Mouse (Mus musculus) heart, postnatal 0 days (tissue): ENCODE results near the gene Kin. TPM values are rescaled to one million over a fixed set of nuclear protein-coding genes. Genes with fewer than 3 reads are reported as not detected.

ENCODE experiments used
- ATAC-seq: fragments of 200-750 bp; cut with Nextera tagmentation; 2 replicates; pipeline ENCODE4 v1.8.0; 2017; ENCODE audit warnings: low read depth, moderate number of reproducible peaks, moderate library complexity; ENCODE audit not compliant: insufficient read depth
- DNase-seq: peaks from one replicate; pipeline ENCODE4 v3.0.0-alpha.2; 2016; ENCODE audit warnings: low spot score
- H3K27ac ChIP-seq: fragments of 300-500 bp; sonication (generic); 2 replicates; pipeline ENCODE4 v1.5.1; 2014; ENCODE audit warnings: low read depth, mild to moderate bottlenecking
- H3K27me3 ChIP-seq: fragments of 300-500 bp; sonication (generic); 2 replicates; pipeline ENCODE4 v1.6.1; 2014; ENCODE audit warnings: low read length, mixed read lengths; ENCODE audit not compliant: control insufficient read depth, insufficient read depth
- H3K36me3 ChIP-seq: fragments of 300-500 bp; sonication (generic); replicated peaks from 2 replicates; pipeline ENCODE4 v1.6.1; 2014; ENCODE audit warnings: low read length, mixed read lengths; ENCODE audit not compliant: control insufficient read depth, insufficient read depth
- H3K4me1 ChIP-seq: fragments of 300-500 bp; sonication (generic); 2 replicates; pipeline ENCODE4 v1.6.1; 2014; ENCODE audit warnings: antibody characterized with exemption; ENCODE audit not compliant: control insufficient read depth, insufficient read depth
- H3K4me2 ChIP-seq: fragments of 300-500 bp; sonication (generic); 2 replicates; pipeline ENCODE4 v1.6.1; 2014; ENCODE audit warnings: low read depth, mild to moderate bottlenecking, low read length, moderate library complexity
- H3K4me3 ChIP-seq: fragments of 300-500 bp; sonication (generic); 2 replicates; pipeline ENCODE4 v1.5.1; 2014; ENCODE audit warnings: low read depth, low read length
- H3K9ac ChIP-seq: fragments of 300-500 bp; sonication (generic); replicated peaks from 2 replicates; pipeline ENCODE4 v1.6.1; 2014; ENCODE audit warnings: low read depth, low read length, mixed read lengths
- H3K9me3 ChIP-seq: fragments of 300-500 bp; sonication (generic); replicated peaks from 2 replicates; pipeline ENCODE4 v1.6.1; 2016; ENCODE audit warnings: low read length; ENCODE audit not compliant: control insufficient read depth
- CTCF ChIP-seq: IDR thresholded peaks from 2 replicates; pipeline ENCODE4 v1.5.1; 2016; ENCODE audit warnings: antibody characterized with exemption, control low read depth, low read depth
- EP300 ChIP-seq: IDR thresholded peaks from 2 replicates; pipeline ENCODE4 v1.6.1; 2016; ENCODE audit warnings: antibody characterized with exemption, low read depth
- WGBS: fragments of 180-500 bp; shearing (Covaris S2); extraction: QIAGEN DNeasy Blood & Tissue Kit; methylation state at CpG from one replicate; pipeline ENCODE4 v1.1.7; 2014; 5-methylcytosine and 5-hydroxymethylcytosine counted together
- polyA plus RNA-seq: library from polyadenylated mRNA; unstranded; fragments of >200 nt; fragmentation: Nextera tagmentation; extraction: Ambion mirVana; gene quantifications from 2 replicates; pipeline ENCODE4 v1.2.1, GENCODE M21; 2015
- total RNA-seq: library from RNA; depleted of rRNA; stranded (reverse); fragments of >200 nt; gene quantifications from 2 replicates; pipeline ENCODE4 v1.2.3, GENCODE M21; 2014; ENCODE audit warnings: low replicate concordance; rRNA removed

The Kin gene
- total RNA-seq = 0.19 and 9.7 TPM in 2 replicates
- polyA plus RNA-seq = 18.9 and 20.7 TPM in 2 replicates

DNA sequence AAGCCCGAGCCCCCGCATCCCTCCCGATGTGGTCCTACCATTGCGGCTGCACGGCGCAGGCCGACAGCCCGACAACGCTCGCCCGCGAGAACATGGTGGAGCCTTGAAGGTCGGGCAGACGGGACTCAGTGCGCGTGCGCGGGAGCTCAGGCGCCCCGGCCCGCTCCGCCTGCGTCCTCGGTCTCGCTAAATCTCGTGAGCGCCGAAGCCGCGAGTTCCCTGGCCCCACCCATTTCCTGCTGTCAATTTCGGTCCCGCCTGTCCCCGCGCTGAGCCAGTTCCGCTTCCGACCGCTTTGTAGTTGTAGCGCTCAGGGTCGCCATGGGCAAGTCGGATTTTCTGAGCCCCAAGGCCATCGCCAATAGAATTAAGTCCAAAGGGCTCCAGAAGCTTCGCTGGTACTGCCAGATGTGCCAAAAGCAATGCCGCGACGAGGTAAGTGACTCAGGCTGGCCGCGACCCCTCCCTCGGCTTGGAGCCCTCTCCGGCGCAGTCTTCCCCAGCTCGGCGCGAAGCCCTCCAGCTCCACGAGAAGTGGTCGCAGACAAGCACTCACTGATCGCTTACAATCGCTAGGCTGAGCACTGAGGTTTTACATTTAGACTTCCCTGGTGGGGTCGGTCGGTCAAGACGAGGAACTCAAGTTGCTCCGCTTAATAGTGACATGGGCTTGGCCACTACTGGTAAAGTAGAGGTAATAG, at the start of gene Kin, which contains the start of gene Atp5c1:
TSS of gene Kin (plus strand) at position 284 of the 701 bp plus-strand sequence.
TSS of gene Atp5c1 (minus strand) at position 201 of the 701 bp plus-strand sequence.
- H3K4me2 ChIP-seq = peak within 1 kb of the TSS; percentile 80
- H3K4me3 ChIP-seq = peak within 1 kb of the TSS; percentile 92
- no peaks in the 10 kb centered on the region; the same call in 1 of the 2 replicates for H3K36me3 ChIP-seq
- DNase-seq (peak; percentile 98), ATAC-seq (peak; percentile 97)
- under 1% methylated on average over 61 of the region's 61 CpGs for WGBS
- TF ChIP-seq CTCF (peak; percentile 32), EP300 (no peak)
- peak within 1 kb of the TSS; percentile 98 for H3K27ac ChIP-seq
- H3K9ac ChIP-seq = peak within 1 kb of the TSS; percentile 99
- no peaks in the 10 kb centered on the region for H3K9me3 ChIP-seq
- no peaks in the 10 kb centered on the region for H3K27me3 ChIP-seq
- H3K4me1 ChIP-seq = peaks cover 20% of the 10 kb centered on the region

DNA sequence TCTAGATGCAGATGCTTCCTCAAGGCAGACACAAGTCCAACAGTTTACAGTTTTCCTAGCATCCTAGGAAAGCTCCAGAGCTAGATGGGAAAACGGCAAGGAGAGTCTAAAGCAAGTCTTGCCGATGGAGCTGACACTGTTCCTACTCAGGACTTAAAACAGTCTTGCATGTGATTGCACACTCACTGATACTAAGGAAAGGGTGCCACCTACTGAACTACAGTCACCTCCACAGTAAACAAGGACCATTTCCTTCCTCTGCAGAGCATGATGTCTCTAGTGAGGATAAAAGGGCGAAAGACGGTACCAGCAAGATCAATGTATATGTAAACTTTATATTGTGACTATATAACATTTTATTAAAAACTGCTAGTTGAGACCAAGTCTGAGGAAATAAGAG, 46.7 kb upstream of the Kin start:
- ATAC-seq = no peak
- Histone ChIP-seq H3K9me3 (no peaks in the 10 kb centered on the region), H3K36me3 (no peaks in the 10 kb centered on the region), H3K4me1 (no peaks in the 10 kb centered on the region), H3K9ac (no peak overlapping the region), H3K27me3 (no peaks in the 10 kb centered on the region), H3K4me3 (no peak overlapping the region), H3K27ac (no peak overlapping the region), H3K4me2 (no peak overlapping the region)
- 37% methylated on average over 4 of the region's 4 CpGs for WGBS
- DNase-seq = no peak
- TF ChIP-seq CTCF (peak; percentile 34; the same call in 1 of the 2 replicates), EP300 (no peak)

DNA sequence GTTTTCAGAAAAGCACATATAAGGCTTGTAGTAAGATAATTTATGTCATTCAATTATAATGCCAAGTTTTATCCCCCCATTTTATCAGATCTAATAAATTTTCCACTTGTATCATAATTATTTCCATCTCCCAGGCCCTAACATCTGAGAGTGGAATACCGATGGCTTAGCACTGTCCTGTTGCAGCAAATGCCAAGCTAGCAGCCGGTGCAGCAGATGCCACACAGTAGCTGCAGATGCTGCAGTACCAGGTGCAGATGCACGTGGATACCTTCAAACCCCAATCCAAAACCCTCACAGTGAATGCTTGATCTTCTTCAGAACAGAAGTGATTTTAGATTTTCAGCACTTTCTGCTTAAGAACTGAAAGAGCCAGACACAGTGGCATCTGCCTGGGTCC, 45.4 kb upstream of the Kin start:
- TF ChIP-seq EP300 (no peak), CTCF (no peak)
- Histone ChIP-seq H3K9ac (no peak overlapping the region), H3K27me3 (no peaks in the 10 kb centered on the region), H3K4me2 (no peak overlapping the region), H3K27ac (no peak overlapping the region), H3K36me3 (peaks cover 8% of the 10 kb centered on the region; the same call in 1 of the 2 replicates), H3K9me3 (no peaks in the 10 kb centered on the region), H3K4me1 (no peaks in the 10 kb centered on the region), H3K4me3 (no peak overlapping the region)
- ATAC-seq (no peak), DNase-seq (no peak)
- 82% methylated on average over 3 of the region's 3 CpGs for WGBS

DNA sequence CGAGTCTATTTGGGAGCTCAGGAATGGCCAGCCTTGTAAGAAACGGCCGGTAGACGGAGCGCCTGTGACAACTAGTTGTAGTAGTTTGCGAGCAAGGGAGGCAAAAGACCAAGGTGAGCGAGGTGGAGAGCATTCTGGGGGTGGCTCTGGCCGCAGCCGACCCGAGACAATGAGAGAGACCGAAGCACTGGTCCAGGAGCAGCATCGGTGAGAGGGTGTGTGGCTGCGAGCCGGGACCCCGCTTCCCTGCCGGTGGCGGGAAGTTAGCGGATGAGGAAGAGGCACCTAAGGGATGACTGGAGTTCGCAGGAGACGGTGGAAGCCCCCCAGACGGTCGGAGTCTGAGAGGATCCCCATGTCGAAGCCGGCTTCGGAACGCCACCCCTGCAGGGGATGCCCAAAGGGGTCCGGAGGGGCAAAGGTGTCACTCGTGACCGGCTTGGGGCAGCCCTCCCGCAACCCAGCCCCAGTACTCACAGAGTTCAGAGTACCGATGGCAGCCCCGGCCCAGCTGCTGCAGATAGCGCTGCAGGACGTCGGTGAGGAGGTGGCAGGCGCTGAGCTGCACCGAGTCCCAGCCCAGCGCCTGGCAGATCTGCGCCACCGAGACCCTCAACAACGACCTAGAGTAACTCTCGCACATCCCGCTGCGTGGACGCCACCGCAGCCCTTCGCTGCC, 32.5 kb upstream of the Kin start:
- H3K9me3 ChIP-seq = no peaks in the 10 kb centered on the region
- H3K4me1 ChIP-seq = peaks cover 8% of the 10 kb centered on the region; the same call in 1 of the 2 replicates
- peak overlapping the region; percentile 93 for H3K4me2 ChIP-seq
- H3K4me3 ChIP-seq = peak overlapping the region; percentile 99
- H3K36me3 ChIP-seq = no peaks in the 10 kb centered on the region
- peak; percentile 45 for ATAC-seq
- H3K27ac ChIP-seq = peak overlapping the region; percentile 55; the same call in 1 of the 2 replicates
- DNase-seq = peak; percentile 16
- peak overlapping the region; percentile 91 for H3K9ac ChIP-seq
- H3K27me3 ChIP-seq = no peaks in the 10 kb centered on the region
- TF ChIP-seq CTCF (no peak), EP300 (no peak)
- WGBS = under 1% methylated on average over 46 of the region's 47 CpGs

DNA sequence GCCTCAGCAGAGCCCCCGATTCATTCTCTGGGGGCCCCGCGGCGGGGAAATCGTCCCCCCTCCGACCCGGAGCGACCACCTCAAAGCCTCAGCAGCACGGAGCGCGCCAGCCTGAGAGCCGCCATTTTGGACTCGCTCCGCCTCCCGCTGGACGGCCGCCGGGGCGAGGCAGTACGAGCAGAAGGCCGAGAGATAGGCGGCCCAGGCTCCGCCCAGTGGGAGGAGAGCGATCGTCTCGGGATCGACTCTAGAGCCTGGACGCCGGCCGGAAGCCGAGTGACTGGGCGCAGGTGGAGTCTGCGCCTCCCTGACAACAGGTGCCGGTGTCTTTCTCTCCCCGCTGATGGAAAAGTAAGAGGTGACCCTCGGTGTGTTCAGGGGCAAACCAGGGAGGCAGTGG, 31.9 kb upstream of the Kin start, which contains the start of gene Taf3:
TSS of gene Taf3 (minus strand) at position 136 of the 400 bp plus-strand sequence.
- Histone ChIP-seq H3K9me3 (no peaks in the 10 kb centered on the region), H3K27ac (peak within 1 kb of the TSS; percentile 55; the same call in 1 of the 2 replicates)
- under 1% methylated on average over 35 of the region's 36 CpGs for WGBS

More for the DNA sequence above, 31.9 kb upstream of the Kin start, which contains the start of gene Taf3:
- Histone ChIP-seq H3K4me2 (peak within 1 kb of the TSS; percentile 93), H3K27me3 (no peaks in the 10 kb centered on the region), H3K36me3 (0 out of 2 replicates have a peak, but pooled peaks cover 3% of the 10 kb centered on the region), H3K9ac (peak within 1 kb of the TSS; percentile 91), H3K4me3 (peak within 1 kb of the TSS; percentile 99), H3K4me1 (peaks cover 8% of the 10 kb centered on the region; the same call in 1 of the 2 replicates)
- peak; percentile 93 for ATAC-seq
- no peak for TF ChIP-seq CTCF
- no peak for TF ChIP-seq EP300
- DNase-seq = peak; percentile 93
